Mouse (Mus musculus) olfactory bulb, adult 2 months (tissue): ENCODE results near the gene Atp4b.
"Not testable (repeated sequence)": the region's sequence is repeated elsewhere in the genome, so short reads cannot be mapped to it uniquely, and the experiment has no call there.

Experiments
- CTCF ChIP-seq: fragments of 200-500 bp; IDR thresholded peaks from 2 replicates; pipeline ENCODE4 v1.5.1; 2012; ENCODE audit warnings: low read depth, mild to moderate bottlenecking, low read length, moderate library complexity; ENCODE audit not compliant: insufficient read depth
- POLR2A ChIP-seq: fragments of 200-500 bp; IDR thresholded peaks from 2 replicates; pipeline ENCODE4 v1.6.1; 2012; ENCODE audit warnings: mild to moderate bottlenecking, low read depth, low read length, moderate library complexity; ENCODE audit not compliant: insufficient read depth

GRCm38 (mm10) chr8:13337245-13337644 is 59.4 kb downstream of the Atp4b start:
- not testable (repeated sequence) for TF ChIP-seq POLR2A, CTCF
